Mouse (Mus musculus) thymus, postnatal 25 days (tissue): ENCODE data around the gene Atp11a.

Source experiments
- DNase-seq: peaks from one replicate; pipeline ENCODE4 v3.0.0; 2022

The Atp11a gene

DNA sequence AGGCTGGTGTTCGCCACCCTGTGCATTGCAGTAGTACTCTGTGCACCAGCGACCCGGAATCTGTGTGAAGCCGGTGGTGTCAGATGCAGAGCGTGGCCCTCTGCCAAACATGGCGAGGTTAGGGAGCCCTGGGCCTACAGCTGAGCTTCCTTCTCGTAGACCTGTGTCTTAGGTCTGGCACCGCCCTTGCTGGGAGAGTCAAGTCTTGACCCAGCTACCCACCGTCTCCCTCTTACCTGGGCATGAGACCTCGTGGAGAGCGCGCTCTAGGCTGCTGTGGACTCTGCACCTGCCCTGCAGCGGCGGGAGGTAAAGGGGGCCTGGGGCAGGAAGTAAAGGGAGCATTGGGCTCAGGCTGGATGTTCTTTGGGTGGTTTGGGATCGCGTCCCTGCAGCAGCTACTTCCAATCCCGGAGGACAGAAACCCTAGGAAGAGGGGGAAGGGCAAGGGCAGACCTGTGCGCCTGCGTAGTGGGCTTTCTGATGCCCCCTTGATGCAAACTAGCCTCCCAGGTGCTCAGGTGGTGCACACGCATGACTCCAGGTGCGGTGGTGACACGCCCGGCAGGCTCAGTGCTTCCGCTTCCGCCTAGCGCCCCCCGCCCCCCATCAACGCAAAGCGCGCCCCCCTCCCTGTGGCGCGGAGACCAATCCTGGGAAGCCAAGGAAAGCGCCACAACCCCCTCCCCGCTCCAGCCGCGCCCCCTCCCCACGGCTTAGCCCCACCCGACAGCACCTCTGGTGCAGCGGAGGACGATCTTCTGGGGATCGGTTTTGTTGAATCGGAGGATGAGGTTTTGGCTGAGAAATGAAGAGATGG lies 158.6 kb downstream of the Atp11a start:
- DNase-seq: no peak

- no peak for DNase-seq
These were observed 159.5 kb downstream of the Atp11a start for GRCm38 (mm10) chr8:12916156-12916900.

- DNase-seq: no peak
These were observed 160.2 kb downstream of the Atp11a start for GRCm38 (mm10) chr8:12917029-12917428.

- DNase-seq: no peak
These were observed 161.0 kb downstream of the Atp11a start for GRCm38 (mm10) chr8:12917831-12918230.
